Mouse (Mus musculus): ENCODE results near the gene Pigm.

DNA sequence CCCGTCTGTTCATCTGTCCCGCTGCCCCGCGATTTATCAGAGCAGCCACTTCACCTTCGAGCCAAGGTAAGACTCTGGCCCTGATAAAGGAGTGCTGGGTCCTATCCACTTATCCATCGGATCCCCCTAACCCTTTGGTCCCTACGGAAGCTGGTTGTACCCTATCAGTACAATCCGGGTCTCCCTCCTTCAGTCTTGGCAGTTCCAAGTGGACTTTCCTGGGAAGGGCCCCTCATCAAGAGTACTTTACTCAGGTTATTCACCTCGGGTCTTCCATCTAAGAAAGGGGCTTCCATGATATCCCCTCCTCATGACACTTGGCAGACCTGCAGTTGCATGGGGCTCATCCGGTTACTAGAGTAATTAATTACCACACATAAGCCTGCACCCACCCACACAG, 35.0 kb upstream of the Pigm start:
- TF ChIP-seq CTCF (IDR thresholded peaks at IDR 0.05; ENCODE audit: low read depth, low read length): no peak
- no peak for TF ChIP-seq POLR2A (IDR thresholded peaks at IDR 0.05; ENCODE audit: insufficient read depth, low read length)

All from ES-Bruce4 (cell line).